Mouse (Mus musculus) lung, postnatal 0 days (tissue): Measurements from ENCODE around the gene Gnb5. TPM values are rescaled to one million over a fixed set of nuclear protein-coding genes. Genes with fewer than 3 reads are reported as not detected.
A peak's percentile ranks its signal among the peaks of the same experiment; 100 is the strongest.

Experiments used
- ATAC-seq: fragments of 200-750 bp; cut with Nextera tagmentation; 2 replicates; pipeline ENCODE4 v1.8.0; 2017; ENCODE audit warnings: moderate library complexity
- DNase-seq: peaks from one replicate; pipeline ENCODE4 v3.0.0-alpha.2; 2016; ENCODE audit warnings: low spot score
- H3K27ac ChIP-seq: fragments of 300-500 bp; sonication (generic); 2 replicates; pipeline ENCODE4 v1.5.1; 2014; ENCODE audit warnings: antibody characterized with exemption, mild to moderate bottlenecking, low read length, mixed read lengths
- H3K27me3 ChIP-seq: fragments of 300-500 bp; sonication (generic); replicated peaks from 2 replicates; pipeline ENCODE4 v1.6.1; 2014; ENCODE audit warnings: low read length, mixed read lengths; ENCODE audit not compliant: insufficient read depth
- H3K36me3 ChIP-seq: fragments of 300-500 bp; sonication (generic); 2 replicates; pipeline ENCODE4 v1.6.1; 2014; ENCODE audit warnings: low read length, mixed read lengths; ENCODE audit not compliant: insufficient read depth
- H3K4me1 ChIP-seq: fragments of 300-500 bp; sonication (generic); 2 replicates; pipeline ENCODE4 v1.6.1; 2014; ENCODE audit warnings: antibody characterized with exemption, low read depth, low read length, mixed read lengths; ENCODE audit not compliant: insufficient read depth
- H3K4me2 ChIP-seq: fragments of 300-500 bp; sonication (generic); replicated peaks from 2 replicates; pipeline ENCODE4 v1.6.1; 2014; ENCODE audit warnings: low read depth, mild to moderate bottlenecking, low read length, moderate library complexity, mixed read lengths
- H3K4me3 ChIP-seq: fragments of 300-500 bp; sonication (generic); 2 replicates; pipeline ENCODE4 v1.5.1; 2014; ENCODE audit warnings: low read depth, low read length
- H3K9ac ChIP-seq: fragments of 300-500 bp; sonication (generic); replicated peaks from 2 replicates; pipeline ENCODE4 v1.6.1; 2014; ENCODE audit warnings: low read depth, mild to moderate bottlenecking
- H3K9me3 ChIP-seq: fragments of 300-500 bp; sonication (generic); 2 replicates; pipeline ENCODE4 v1.6.1; 2016; ENCODE audit warnings: low read length, mixed read lengths
- CTCF ChIP-seq: IDR thresholded peaks from 2 replicates; pipeline ENCODE4 v1.5.1; 2016; ENCODE audit warnings: antibody characterized with exemption, mild to moderate bottlenecking
- EP300 ChIP-seq: IDR thresholded peaks from 2 replicates; pipeline ENCODE4 v1.6.1; 2016; ENCODE audit warnings: antibody characterized with exemption, mild to moderate bottlenecking, control low read depth
- WGBS: fragments of 180-500 bp; shearing (Covaris S2); extraction: QIAGEN DNeasy Blood & Tissue Kit; methylation state at CpG from one replicate; pipeline ENCODE4 v1.1.7; 2014; 5-methylcytosine and 5-hydroxymethylcytosine counted together
- polyA plus RNA-seq: library from polyadenylated mRNA; unstranded; fragments of >200 nt; fragmentation: Nextera tagmentation; extraction: Ambion mirVana; gene quantifications from 2 replicates; pipeline ENCODE4 v1.2.1, GENCODE M21; 2015

Gene Gnb5
- polyA plus RNA-seq, 1 experiment from 2014 or later, result 11.5 TPM

GRCm38 (mm10) chr9:75267147-75267546, 38.9 kb upstream of the Gnb5 start:
- no peaks in the 10 kb centered on the region for H3K27me3 ChIP-seq
- H3K36me3 ChIP-seq, result 0 out of 2 replicates have a peak, but pooled peaks cover 4% of the 10 kb centered on the region
- WGBS, result 82% methylated on average over 6 of the region's 6 CpGs
- H3K4me1 ChIP-seq, result no peaks in the 10 kb centered on the region
- H3K27ac ChIP-seq, result no peak overlapping the region
- no peaks in the 10 kb centered on the region for H3K9me3 ChIP-seq
- no peak overlapping the region for H3K4me3 ChIP-seq
- no peak for ATAC-seq
- H3K9ac ChIP-seq, result no peak overlapping the region
- TF ChIP-seq EP300, result no peak
- no peak for TF ChIP-seq CTCF
- no peak for DNase-seq
- no peak overlapping the region for H3K4me2 ChIP-seq

DNA sequence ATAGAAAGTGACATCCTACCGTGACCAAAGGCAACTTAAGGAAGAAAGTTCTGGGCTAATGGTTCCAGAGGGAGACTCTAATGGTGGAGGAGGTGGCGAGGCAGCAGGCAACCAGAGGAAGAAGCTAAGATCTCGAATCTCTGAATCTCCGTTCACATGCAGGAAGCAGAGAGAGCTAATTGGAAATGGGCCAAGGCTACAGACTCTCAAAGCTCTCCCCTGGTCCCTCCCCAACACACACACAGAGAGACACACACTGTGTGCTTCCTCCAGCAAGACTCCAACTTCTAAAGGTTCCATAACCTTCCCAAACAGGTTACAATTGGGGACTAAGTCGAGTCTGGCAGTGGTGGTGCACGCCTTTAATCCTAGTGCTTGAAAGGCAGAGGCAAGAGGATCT, 35.7 kb upstream of the Gnb5 start:
- Histone ChIP-seq H3K4me1 (no peaks in the 10 kb centered on the region), H3K4me2 (no peak overlapping the region), H3K27me3 (no peaks in the 10 kb centered on the region), H3K36me3 (0 out of 2 replicates have a peak, but pooled peaks cover 4% of the 10 kb centered on the region), H3K27ac (no peak overlapping the region), H3K9me3 (no peaks in the 10 kb centered on the region), H3K9ac (no peak overlapping the region), H3K4me3 (no peak overlapping the region)
- DNase-seq (no peak), ATAC-seq (no peak)
- TF ChIP-seq CTCF, result no peak
- TF ChIP-seq EP300, result no peak
- 47% methylated on average over 6 of the region's 6 CpGs for WGBS

DNA sequence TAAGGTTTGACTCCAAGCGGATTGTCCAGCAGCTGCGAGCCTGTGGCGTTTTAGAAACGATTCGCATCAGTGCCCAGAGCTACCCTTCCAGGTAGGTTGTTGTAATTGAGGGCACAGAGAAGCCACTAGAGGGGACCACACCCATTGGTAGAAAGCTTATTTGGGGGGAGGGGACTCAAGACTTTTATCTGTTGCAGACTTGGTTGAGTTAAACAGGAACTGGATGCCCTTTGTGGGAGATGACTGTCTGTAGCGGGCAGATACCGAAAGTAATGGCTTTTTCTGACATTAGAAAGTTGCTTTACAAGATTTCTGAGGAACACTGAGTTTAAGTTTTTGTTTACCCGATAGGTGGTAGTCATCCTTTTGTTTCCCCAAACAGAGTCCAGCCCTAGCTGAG, 34.5 kb upstream of the Gnb5 start:
- Histone ChIP-seq H3K36me3 (0 out of 2 replicates have a peak, but pooled peaks cover 4% of the 10 kb centered on the region), H3K9ac (no peak overlapping the region), H3K4me1 (no peaks in the 10 kb centered on the region), H3K9me3 (no peaks in the 10 kb centered on the region), H3K4me2 (no peak overlapping the region), H3K4me3 (no peak overlapping the region), H3K27ac (no peak overlapping the region), H3K27me3 (no peaks in the 10 kb centered on the region)
- no peak for ATAC-seq
- DNase-seq, result no peak
- TF ChIP-seq EP300 (no peak), CTCF (no peak)
- 91% methylated on average over 8 of the region's 8 CpGs for WGBS

DNA sequence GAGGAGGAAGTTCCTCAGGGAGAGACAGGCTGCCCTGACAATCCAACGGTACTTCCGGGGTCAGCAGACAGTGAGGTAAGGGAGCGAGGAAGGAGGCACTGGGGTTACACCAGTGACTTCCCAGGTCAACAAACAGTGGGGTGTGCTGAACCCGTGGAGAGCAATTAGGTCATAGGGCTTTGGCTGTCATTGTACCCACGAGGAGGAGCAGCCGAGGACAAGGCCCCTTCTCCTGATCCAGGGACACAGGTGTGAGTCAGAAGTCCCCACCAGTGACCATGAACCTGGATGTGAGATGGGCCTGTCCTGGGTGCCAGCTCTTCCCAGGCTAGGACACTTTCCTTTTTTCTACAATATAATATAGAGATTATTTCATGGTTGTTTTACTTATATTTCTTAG, 32.4 kb upstream of the Gnb5 start:
- no peaks in the 10 kb centered on the region for H3K27me3 ChIP-seq
- H3K9me3 ChIP-seq, result no peaks in the 10 kb centered on the region
- no peaks in the 10 kb centered on the region for H3K36me3 ChIP-seq
- ATAC-seq (no peak), DNase-seq (no peak)
- H3K4me2 ChIP-seq, result no peak overlapping the region
- H3K4me1 ChIP-seq, result no peaks in the 10 kb centered on the region
- TF ChIP-seq CTCF (no peak), EP300 (no peak)
- WGBS, result 47% methylated on average over 6 of the region's 6 CpGs
- H3K27ac ChIP-seq, result no peak overlapping the region
- no peak overlapping the region for H3K9ac ChIP-seq
- no peak overlapping the region for H3K4me3 ChIP-seq

- Histone ChIP-seq H3K27ac (no peak overlapping the region), H3K27me3 (no peaks in the 10 kb centered on the region), H3K36me3 (no peaks in the 10 kb centered on the region), H3K4me1 (no peaks in the 10 kb centered on the region), H3K4me2 (no peak overlapping the region), H3K9me3 (no peaks in the 10 kb centered on the region), H3K9ac (no peak overlapping the region), H3K4me3 (no peak overlapping the region)
- no peak for TF ChIP-seq CTCF
- no peak for TF ChIP-seq EP300
- DNase-seq (no peak), ATAC-seq (0 out of 2 replicates have a peak, but pooled peaks have one; percentile 35)
- 90% methylated on average over 5 of the region's 5 CpGs for WGBS
Observed at GRCm38 (mm10) chr9:75274486-75274885, 31.6 kb upstream of the Gnb5 start.

- Histone ChIP-seq H3K4me2 (no peak overlapping the region), H3K36me3 (no peaks in the 10 kb centered on the region), H3K4me1 (no peaks in the 10 kb centered on the region), H3K4me3 (no peak overlapping the region), H3K9ac (no peak overlapping the region), H3K27me3 (no peaks in the 10 kb centered on the region), H3K9me3 (no peaks in the 10 kb centered on the region), H3K27ac (no peak overlapping the region)
- no peak for ATAC-seq
- TF ChIP-seq EP300 (no peak), CTCF (no peak)
- 93% methylated on average over 9 of the region's 9 CpGs for WGBS
- no peak for DNase-seq
Observed at GRCm38 (mm10) chr9:75275051-75275450, 31.0 kb upstream of the Gnb5 start.

GRCm38 (mm10) chr9:75280814-75281213, 25.3 kb upstream of the Gnb5 start:
- peak; percentile 53 for DNase-seq

More at GRCm38 (mm10) chr9:75280814-75281213, 25.3 kb upstream of the Gnb5 start:
- Histone ChIP-seq H3K9me3 (no peaks in the 10 kb centered on the region), H3K27ac (no peak overlapping the region), H3K9ac (no peak overlapping the region), H3K27me3 (no peaks in the 10 kb centered on the region), H3K36me3 (no peaks in the 10 kb centered on the region), H3K4me2 (no peak overlapping the region), H3K4me1 (no peaks in the 10 kb centered on the region), H3K4me3 (no peak overlapping the region)
- TF ChIP-seq CTCF (peak; percentile 71), EP300 (no peak)
- ATAC-seq, result no peak
- 46% methylated on average over 5 of the region's 5 CpGs for WGBS
